Mouse (Mus musculus) heart, postnatal 4 days (tissue): ENCODE results near the gene Pcgf6. TPM values are rescaled to one million over a fixed set of nuclear protein-coding genes. Genes with fewer than 3 reads are reported as not detected.

Experiments used
- DNase-seq: peaks from one replicate; pipeline ENCODE4 v3.0.0; 2021
- total RNA-seq, 2 experiments: library from RNA; stranded (reverse); gene quantifications; 2 replicates each; pipeline ENCODE4 v1.2.3; 2021

The Pcgf6 gene
- total RNA-seq: 1 to 10 TPM; 3.9 to 4.2 TPM

DNA sequence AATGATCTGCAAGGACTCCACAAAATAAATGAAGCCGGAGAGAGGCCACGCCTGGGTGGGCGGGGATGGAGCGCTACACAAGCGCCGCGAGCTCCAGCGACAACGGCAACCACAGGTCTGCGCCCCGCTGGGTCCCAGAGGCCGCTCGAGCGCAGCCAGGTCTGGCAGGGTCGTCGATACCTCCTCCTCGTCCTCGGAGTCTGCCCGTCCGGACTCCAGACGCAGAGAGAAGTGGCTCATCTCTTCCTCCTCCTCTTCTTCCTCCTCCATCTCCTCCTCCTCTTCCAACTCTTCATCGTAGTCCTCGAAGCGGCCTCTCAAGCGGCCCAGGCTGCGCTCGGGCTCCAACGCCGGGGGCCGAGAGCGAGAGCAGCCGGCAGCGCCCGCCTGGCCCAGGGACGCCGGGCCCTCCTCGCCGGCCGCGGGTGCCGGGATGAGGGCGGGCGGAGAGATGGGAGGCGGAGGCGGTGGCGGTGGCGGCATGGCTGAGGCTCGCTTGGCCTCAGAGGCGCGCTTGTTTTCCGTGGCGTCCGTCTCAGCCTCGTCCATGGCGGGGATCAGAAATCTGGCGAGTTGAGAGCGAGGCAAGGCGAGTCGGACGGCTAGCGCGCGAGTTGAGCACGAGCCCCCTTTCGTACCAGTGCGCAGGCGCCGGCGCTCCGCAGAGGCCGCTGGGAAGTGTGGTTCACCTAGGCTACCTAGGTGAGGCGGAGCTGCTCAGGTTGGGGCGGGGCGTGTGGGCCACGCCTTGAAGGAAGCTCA lies at the start of gene Pcgf6:
Gene Pcgf6, minus strand, starts transcription at position 636 of the 762 bp plus-strand sequence.
- peak; percentile 70 for DNase-seq

DNA sequence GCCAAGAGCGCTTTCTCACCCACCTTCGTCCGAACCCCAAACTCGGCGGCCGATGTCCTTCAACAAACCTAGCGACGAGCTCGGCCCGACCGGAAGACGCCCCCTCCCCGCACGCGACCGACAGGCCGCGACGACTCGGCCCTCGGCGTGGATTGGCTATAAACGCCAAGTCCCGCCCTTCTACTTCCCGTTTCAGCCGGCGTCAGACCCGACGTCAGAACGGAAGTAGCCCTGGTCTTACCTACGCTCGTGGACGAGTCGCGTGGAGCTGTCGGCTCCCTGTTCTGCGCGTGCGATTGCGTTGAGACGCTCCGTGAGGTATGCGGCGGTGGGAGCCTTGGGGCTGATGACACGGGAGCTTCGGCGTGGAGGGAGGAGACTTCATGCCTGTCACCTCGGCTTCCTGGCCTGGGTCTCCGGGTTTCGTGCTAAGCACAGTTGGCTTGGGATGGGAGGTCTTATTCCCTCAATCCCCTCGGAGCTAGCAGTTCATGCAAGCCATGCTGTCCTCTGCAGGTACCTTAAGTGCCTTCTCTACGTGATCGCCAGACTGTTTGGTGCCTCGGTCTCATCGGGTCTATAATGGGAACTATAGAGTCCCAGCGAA lies 39.9 kb upstream of the Pcgf6 start, which contains the start of the genes Usmg5 and Pdcd11:
Gene Usmg5, minus strand, starts transcription at position 98 of the 607 bp plus-strand sequence.
Gene Pdcd11, plus strand, starts transcription at position 219 of the 607 bp plus-strand sequence.
- peak; percentile 97 for DNase-seq

DNA sequence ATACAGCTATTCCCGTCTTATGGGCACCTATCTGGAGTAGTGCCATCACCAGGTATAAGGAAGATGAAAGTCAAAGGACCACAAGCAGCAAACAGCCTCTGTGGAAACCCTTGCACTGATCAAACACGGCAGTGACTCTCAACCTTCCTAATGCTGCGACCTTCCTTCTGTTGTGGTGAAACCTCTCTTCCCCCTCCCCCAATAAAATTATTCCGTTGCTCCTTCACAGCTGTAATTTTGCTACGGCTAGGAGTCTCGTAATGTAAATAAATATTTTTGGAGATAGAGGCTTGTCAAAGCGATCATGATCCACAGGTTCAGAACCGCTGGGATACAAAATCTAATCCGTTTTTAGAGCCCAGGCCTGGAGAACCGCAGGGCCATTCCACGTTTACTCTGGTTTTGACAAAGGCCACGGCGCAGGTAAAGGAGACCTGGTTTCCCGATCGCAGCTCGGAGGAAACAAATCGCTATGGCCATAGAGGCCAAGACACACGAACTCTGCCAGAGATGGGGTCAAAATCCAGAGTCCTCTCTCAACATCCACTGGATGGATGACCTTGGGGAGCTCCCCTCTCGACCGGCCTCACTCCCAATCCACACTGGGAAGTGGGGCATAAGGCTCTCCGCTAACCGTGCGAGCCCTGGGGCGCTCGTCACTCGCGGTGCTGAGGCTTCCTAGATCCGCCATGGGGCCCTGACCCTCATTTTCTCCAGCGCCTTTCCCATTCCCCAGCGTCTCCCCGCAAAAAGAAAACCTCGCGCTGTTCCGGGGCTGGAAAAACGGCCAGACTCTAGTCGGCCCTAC lies 39.2 kb upstream of the Pcgf6 start:
- no peak for DNase-seq

DNA sequence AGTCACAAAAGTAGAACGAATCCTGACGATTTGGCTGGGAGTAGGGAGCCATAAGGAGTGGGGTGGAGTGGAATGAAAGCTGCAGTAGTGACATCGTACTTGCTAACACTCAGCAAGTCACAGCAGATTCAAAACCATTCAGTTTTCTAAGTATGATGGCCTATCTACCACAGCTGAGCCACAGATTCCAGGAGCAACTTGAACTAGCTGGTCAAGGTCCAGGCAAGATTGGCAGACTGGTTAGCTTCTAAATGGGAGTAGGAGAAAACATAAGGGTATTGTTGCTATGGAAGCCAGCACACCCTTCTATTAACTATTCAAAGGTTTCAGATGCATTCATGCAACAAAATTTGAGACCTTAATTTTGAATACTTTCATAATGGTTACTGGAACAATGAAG lies 37.5 kb upstream of the Pcgf6 start:
- DNase-seq: peak; percentile 14

DNA sequence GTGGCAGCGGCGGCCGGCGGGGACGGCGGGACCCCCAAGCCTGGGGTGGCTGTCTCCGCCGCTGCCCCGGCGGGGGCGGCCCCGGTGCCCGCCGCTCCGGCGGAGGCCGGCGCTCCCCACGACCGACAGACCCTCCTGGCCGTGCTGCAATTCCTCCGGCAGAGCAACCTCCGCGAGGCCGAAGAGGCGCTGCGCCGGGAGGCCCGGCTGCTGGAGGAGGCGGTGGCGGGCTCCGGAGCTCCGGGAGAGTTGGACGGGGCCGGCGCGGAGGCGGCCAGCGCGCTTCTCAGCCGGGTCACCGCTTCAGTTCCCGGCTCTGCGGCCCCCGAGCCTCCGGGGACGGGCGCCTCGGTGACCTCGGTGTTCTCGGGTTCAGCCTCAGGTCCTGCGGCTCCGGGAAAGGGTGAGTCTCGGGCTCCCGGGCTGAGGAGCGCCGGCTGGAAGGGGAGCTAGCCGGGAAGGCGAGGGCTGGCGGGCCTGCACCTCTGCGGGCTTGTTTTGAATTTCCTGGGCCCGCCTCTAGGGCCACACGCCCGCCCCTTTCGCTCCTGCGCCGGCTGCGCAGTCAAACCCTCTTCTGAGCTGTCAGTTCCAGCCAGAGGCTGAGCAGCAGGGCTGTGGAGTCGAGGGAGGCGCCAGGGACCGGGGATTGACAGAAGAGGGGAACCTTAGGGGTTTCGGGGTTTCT lies 17.4 kb upstream of the Pcgf6 start:
- peak; percentile 89 for DNase-seq

- DNase-seq: peak; percentile 98
Observed at GRCm38 (mm10) chr19:47067096-47067882, 16.6 kb upstream of the Pcgf6 start, which contains the start of gene Taf5. TSS of gene Taf5 (plus strand) at chr19:47067746.

DNA sequence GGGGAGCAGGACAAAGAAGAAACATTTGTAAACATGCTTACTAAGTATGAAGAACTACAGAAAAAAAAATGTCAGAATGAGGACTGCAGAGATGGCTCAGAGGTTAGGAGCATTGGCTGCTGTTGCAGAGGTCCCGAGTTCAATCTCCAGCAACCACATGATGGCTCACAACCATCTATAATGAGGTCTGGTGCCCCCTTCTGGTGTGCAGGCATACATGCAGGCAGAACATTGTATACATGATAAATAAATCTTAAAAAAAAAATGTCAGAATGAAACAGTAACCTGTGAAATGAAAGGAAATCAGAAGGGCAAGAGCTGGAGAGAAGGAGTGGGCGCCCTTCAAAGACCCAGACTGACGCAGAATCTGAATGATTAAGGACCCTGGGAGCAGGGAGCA lies 15.2 kb upstream of the Pcgf6 start:
- no peak for DNase-seq

DNA sequence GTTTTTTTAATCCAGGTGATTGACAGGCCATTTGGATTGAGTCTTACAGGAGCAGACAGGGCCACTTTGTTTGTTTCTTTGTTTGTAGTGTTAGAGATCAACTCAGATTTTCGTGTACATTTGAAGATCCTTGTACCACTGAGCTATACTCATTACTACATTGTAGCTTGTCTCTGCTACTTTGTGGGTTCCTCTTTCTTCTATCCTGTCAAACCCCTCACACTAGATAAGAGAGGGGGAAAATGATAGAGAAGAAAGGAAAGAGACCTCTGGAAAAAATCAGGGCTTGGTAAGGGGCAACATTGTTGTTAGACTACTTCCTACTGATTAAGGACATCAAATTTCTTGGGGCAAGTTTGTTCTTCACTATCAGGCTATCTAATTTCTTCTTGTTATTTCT lies 7.0 kb upstream of the Pcgf6 start:
- no peak for DNase-seq

- DNase-seq: no peak
Observed at GRCm38 (mm10) chr19:47053471-47053870, 2.8 kb upstream of the Pcgf6 start.

DNA sequence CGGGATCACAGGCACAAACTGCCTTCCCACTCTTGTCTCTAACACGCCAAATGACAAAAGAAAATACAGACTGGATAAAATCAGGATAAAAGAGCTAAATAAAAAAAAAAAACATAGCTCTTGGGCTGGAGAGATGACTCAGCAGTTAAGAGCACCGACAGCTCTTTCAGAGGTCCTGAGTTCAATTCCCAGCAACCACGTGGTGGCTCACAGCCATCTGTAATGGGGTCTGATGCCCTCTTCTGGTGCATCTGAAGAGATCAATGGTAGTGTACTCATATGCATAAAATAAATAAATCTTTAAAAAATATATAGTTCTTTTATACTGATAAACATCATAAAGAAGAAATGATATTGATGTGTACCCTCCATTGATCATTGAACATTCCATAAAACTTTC lies 2.2 kb upstream of the Pcgf6 start:
- no peak for DNase-seq

DNA sequence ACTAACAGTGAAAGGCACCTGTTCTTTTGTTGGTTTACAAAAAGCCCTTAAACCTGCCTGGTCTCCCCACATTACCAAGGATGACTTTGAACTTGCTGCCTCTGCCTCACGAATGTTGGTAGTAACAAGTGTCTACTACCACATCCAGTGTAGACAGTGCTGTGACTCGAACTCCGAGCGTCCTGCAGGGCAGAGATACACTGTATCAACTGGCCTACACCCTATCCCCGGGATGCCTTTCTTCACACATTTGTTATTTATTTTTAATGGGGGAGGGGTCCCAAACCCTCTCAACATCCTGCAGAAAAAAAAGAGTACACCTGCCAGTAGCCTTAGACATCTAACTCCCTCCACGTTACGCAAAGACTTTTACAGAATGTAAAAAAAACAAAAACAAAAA lies 866 bp downstream of the Pcgf6 start:
- no peak for DNase-seq

DNA sequence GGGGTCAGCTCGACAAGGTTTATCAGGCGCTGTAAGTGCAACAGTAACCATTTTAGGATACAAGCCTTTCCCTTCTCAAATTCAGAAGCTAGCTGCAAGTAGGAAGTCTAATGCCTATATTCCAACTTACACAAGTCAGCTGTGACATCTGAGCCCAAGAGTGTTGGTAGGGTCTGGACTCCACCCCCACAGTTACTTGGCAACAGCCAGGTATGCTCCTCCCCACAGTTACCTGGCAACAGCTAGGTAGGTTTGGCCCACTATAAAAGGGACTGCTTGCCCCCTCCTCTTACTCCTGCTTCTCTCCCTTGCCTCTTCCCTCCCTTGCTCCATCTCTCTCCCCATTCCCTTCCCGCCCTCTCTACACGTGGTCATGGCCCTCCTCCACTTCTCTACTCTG lies 1.6 kb downstream of the Pcgf6 start:
- DNase-seq: no peak

DNA sequence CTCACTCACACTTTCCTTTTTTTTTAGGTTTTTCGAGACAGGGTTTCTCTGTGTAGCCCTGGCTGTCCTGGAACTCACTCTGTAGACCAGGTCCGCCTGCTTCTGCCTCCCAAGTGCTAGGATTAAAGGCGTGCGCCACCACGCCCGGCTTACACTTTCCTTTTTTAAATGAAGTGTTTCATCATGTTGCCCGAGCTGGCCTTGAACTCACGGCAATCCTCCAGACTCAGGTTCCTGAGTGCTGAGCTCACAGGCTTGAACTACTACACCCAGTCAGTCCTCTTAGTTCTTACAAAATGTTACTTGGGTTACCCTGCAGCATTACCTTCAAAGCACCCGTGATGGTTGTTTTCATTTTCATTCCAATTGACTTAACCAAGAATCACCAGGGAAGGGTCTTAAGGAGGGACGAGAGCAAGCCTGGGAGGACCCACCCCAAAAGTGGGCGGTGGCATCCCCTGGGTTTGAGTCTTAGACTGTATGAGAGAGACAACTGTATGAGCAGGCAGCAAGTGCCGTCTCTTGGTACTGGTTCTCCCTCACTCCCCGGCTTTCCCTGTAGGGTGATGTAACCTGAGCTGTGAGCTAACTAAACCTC lies 3.4 kb downstream of the Pcgf6 start:
- DNase-seq: no peak

- DNase-seq: no peak
Observed at GRCm38 (mm10) chr19:47046343-47046742, 4.4 kb downstream of the Pcgf6 start.

DNA sequence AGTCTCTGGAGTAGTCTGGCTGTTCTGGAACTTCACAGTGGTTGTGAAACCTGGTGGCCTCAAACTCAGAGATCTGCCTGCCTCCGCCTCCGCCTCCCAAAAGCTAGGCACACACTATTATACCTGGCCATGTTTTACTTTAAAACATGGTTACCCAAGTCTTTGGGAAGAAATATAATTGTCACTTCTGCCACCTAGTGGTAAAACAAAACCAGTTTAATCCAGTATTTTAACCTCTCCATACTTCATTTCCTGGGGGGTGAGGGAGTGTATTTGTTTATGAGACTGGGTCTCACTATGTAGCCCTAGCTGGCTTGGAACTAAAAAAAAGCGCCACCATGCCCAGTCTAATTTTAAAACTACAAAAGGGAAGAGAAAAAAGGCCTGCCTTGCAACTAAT lies 7.1 kb downstream of the Pcgf6 start:
- no peak for DNase-seq

DNA sequence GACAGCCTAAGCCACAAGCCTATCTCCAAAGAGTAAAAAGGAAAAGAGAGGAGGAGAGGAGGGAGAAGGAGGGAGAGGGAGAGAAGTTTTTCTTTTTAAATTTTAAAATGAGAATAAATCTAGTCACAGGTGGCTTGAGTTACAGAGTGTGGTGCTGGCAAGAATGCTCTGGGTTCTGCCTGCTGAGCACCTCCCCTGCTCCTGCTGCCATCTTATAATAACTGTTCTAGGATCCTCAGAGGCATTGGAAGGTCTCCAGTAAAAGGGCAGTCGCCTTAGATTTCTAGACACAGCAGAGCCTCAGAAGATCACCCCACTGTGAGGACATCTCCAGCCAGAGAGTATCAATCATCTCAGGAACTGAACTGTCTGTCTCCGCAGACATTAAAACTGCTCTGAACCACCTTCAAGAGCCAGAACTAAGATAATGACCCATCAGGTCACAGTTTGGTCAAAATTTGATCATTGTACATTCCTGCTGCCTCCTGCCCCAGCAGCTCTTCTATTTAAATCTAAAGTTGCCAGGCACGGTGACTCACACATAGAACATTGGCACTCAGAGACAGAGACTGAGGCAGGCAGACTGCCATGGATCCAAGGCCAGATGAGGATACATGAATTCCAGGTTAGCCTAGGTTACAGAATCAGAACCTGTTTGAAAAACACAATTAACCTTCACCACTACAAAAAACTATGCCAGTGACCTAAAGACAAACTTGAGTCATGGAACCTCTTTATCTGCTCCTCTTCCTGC lies 9.8 kb downstream of the Pcgf6 start:
- no peak for DNase-seq

GRCm38 (mm10) chr19:47036596-47036995 lies 14.1 kb downstream of the Pcgf6 start:
- no peak for DNase-seq

GRCm38 (mm10) chr19:47034916-47035315 lies 15.8 kb downstream of the Pcgf6 start:
- DNase-seq: no peak

DNA sequence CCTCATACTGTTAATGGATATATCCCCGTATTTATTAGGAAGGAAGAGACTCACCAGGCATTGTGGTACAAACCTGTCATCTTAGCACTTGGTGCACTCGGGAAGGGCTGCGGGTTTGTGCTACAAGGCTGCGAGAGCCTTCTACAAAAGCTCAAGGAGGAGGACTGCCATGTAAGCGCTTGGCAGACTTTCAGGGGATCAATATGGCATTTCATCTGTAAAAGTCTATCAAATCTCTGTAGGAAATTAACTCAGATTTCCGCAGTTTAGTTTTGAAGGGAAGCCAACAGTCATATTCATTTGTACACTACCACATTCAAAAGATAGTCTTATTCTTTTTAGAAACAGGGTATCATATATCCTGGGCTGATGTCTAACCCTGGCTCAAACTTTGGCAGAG lies 18.9 kb downstream of the Pcgf6 start:
- DNase-seq: no peak

DNA sequence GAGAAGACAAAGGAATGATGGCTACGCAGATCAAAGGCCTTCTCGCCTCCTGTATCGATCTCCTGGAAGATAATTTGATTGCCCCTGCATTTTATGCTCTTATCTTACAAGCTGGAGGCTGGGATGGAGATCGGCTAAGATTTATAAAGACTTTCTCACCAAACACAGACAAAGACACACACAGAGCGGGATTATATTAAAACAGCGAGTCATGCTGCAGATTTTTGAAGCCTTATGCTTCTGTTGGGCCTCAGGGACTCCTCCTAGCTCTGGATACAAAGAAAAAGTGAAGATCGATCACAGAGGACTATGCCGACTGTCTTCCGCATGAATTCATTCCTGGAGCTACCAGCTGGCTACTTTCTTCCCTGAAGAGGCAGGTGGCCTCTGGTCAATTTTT lies 20.9 kb downstream of the Pcgf6 start:
- DNase-seq: no peak

- DNase-seq: no peak
Observed at GRCm38 (mm10) chr19:47026513-47026912, 24.2 kb downstream of the Pcgf6 start.
